Mouse (Mus musculus): ENCODE results near the gene Ear1. TPM values are rescaled to one million over a fixed set of nuclear protein-coding genes. Genes with fewer than 3 reads are reported as not detected.
"Not testable (repeated sequence)": the region's sequence is repeated elsewhere in the genome, so short reads cannot be mapped to it uniquely, and the experiment has no call there.

The Ear1 gene
- polyA plus RNA-seq, 2 experiments, result 3.2 to 18.7 TPM

DNA sequence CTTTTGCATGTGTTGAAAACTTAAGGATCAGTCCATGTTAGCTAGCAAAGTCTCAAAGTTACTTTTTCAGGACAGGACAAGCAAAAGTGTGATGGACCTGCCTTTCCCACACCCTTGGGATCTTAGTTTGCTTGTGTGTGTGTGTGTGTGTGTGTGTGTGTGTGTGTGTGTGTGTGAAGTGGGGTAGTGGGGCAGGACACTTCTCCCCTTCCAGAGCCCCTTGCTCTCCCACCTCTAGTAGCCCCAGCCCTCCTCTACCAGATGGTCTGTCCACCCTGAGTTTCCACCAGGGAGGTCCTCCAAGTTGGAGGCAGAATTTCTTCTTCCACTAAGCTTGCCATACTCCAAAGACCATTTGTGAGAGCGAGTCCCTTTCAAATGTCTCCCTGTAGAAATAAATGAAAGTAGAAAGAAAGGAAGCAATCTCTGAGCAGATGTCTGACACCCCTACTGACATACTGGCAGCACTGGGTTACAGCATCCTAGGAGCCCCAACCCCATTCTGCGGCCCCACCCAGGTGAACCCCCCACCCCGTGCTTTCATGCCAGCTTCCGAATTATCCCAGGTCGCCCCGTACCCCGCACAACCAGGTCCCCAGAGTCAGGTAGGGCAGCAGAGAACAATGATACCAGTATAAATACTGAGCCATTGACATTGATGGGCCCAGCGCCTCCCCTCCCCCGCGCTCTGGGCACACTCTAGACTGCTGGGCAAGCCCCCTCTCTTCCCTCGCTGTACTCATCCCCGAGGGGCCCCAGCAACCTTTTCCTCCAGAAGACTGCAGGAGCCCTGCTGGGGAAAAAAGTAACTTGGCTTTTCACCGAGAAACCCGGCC lies 79.0 kb downstream of the Ear1 start:
- H3K4me1 ChIP-seq (replicated peaks; ENCODE audit: control insufficient read depth in 2 of 2, insufficient read depth in 2 of 2, low read length in 1 of 2), result no peaks in the 10 kb centered on the region
- H3K9ac ChIP-seq (replicated peaks), result no peak overlapping the region
- no peaks in the 10 kb centered on the region for H3K9me3 ChIP-seq (ENCODE audit: control insufficient read depth, low read length)
- 23% methylated on average over 14 of the region's 14 CpGs for WGBS (ENCODE audit: insufficient replicate concordance)
- DNase-seq (ENCODE audit: low read depth in 3 of 3, low spot score in 3 of 3) (no peak), ATAC-seq (ENCODE audit: insufficient read depth) (no peak)
- no peak overlapping the region for H3K27ac ChIP-seq
- H3K4me3 ChIP-seq (ENCODE audit: insufficient read depth in 1 of 2, low read depth in 2 of 2, low read length in 2 of 2), result no peak overlapping the region
- TF ChIP-seq EP300 (IDR thresholded peaks at IDR 0.05; ENCODE audit: low read depth) (no peak), CTCF (IDR thresholded peaks at IDR 0.05; ENCODE audit: low read depth) (no peak)
- H3K4me2 ChIP-seq (ENCODE audit: low read depth), result no peak overlapping the region
- H3K27me3 ChIP-seq (ENCODE audit: control insufficient read depth, insufficient read depth, low read length), result no peaks in the 10 kb centered on the region
- H3K36me3 ChIP-seq (replicated peaks; ENCODE audit: control insufficient read depth, insufficient read depth, low read depth), result no peaks in the 10 kb centered on the region

DNA sequence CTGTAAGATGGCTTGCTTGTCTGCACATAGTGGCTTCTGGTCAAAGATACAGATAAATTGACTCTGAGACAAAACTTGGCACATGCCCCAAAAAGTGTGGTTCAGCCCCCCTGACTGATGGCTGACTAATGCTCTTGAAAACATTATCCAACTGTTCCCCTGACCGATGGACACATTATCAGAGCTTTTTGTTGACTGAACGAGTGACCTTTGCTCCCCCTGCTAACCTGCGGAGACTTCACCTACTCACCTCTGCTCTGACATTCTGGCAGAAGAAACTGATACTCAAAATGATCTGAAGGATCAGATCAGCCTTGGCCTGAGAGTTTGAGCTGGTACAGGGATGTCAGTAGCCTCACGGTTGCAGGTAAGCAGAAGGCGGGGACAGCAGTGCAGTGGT lies 81.5 kb downstream of the Ear1 start:
- ATAC-seq (ENCODE audit: insufficient read depth); H3K4me2 ChIP-seq (ENCODE audit: low read depth); DNase-seq (ENCODE audit: low read depth in 3 of 3, low spot score in 3 of 3); H3K4me1 ChIP-seq (replicated peaks; ENCODE audit: control insufficient read depth in 2 of 2, insufficient read depth in 2 of 2, low read length in 1 of 2); H3K4me3 ChIP-seq (ENCODE audit: insufficient read depth in 1 of 2, low read depth in 2 of 2, low read length in 2 of 2); H3K27me3 ChIP-seq (ENCODE audit: control insufficient read depth, insufficient read depth, low read length); H3K9ac ChIP-seq (replicated peaks); H3K27ac ChIP-seq; H3K9me3 ChIP-seq (ENCODE audit: control insufficient read depth, low read length); H3K36me3 ChIP-seq (replicated peaks; ENCODE audit: control insufficient read depth, insufficient read depth, low read depth): not testable (repeated sequence)
- 60% methylated on average over 5 of the region's 5 CpGs for WGBS (ENCODE audit: insufficient replicate concordance)

DNA sequence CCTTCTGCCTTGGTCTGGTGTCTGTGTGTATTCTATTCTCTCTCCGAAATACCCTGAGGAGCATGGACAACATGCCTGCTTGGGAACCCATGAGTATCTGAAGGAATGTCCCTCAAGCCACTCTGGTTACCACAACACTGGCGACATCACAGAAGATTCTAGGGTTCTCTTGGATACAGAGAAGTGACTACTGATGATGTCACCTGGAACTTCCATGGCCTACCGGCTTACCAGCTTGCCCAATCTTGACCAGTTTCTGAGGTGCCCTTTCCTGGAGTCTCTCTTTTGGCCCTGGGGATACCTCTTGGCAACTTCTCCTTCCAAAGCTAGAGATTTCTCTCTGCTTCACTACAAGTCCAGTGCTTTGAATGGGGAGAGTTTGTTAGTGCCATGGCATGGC lies 90.7 kb downstream of the Ear1 start, which contains the start of gene Gm8180:
Gene Gm8180, minus strand, starts transcription at position 101 of the 400 bp plus-strand sequence.
- WGBS (ENCODE audit: insufficient replicate concordance), result 55% methylated on average over 3 of the region's 3 CpGs
- not testable (repeated sequence) for H3K4me3 ChIP-seq (ENCODE audit: insufficient read depth in 1 of 2, low read depth in 2 of 2, low read length in 2 of 2); H3K27ac ChIP-seq; H3K9me3 ChIP-seq (ENCODE audit: control insufficient read depth, low read length); H3K4me2 ChIP-seq (ENCODE audit: low read depth); ATAC-seq (ENCODE audit: insufficient read depth); H3K27me3 ChIP-seq (ENCODE audit: control insufficient read depth, insufficient read depth, low read length); DNase-seq (ENCODE audit: low read depth in 3 of 3, low spot score in 3 of 3); H3K36me3 ChIP-seq (replicated peaks; ENCODE audit: control insufficient read depth, insufficient read depth, low read depth); H3K4me1 ChIP-seq (replicated peaks; ENCODE audit: control insufficient read depth in 2 of 2, insufficient read depth in 2 of 2, low read length in 1 of 2); H3K9ac ChIP-seq (replicated peaks)

Other genes with a start within 250 kb of the Ear1 start
- not detected in 2 replicates for gene Gm8165, start 198.3 kb downstream of the Ear1 start, polyA plus RNA-seq (2012; rRNA removed)
- not detected in 2 replicates for gene Gm8165, start 198.3 kb downstream of the Ear1 start, polyA plus RNA-seq (2014; fragmentation: Nextera tagmentation; extraction: Ambion mirVana)
- gene Gm7324, start 177.7 kb downstream of the Ear1 start, polyA plus RNA-seq (2012; rRNA removed), result 0.25 and 0.34 TPM in 2 replicates
- 0.58 and 0.70 TPM in 2 replicates for gene Gm7324, start 177.7 kb downstream of the Ear1 start, polyA plus RNA-seq (2014; fragmentation: Nextera tagmentation; extraction: Ambion mirVana)
- not detected in 2 replicates for gene Gm16506, start 148.0 kb downstream of the Ear1 start, polyA plus RNA-seq (2012; rRNA removed)
- gene Gm16506, start 148.0 kb downstream of the Ear1 start, polyA plus RNA-seq (2014; fragmentation: Nextera tagmentation; extraction: Ambion mirVana), result not detected in 2 replicates
- not detected in 2 replicates for gene Gm6526, start 127.7 kb downstream of the Ear1 start, polyA plus RNA-seq (2012; rRNA removed)
- not detected in 2 replicates for gene Gm6526, start 127.7 kb downstream of the Ear1 start, polyA plus RNA-seq (2014; fragmentation: Nextera tagmentation; extraction: Ambion mirVana)
- gene Gm8180, start 90.8 kb downstream of the Ear1 start, polyA plus RNA-seq (2012; rRNA removed), result not detected in 2 replicates
- not detected in 2 replicates for gene Gm8180, start 90.8 kb downstream of the Ear1 start, polyA plus RNA-seq (2014; fragmentation: Nextera tagmentation; extraction: Ambion mirVana)
- gene Ear10, start 48.0 kb upstream of the Ear1 start, polyA plus RNA-seq (2012; rRNA removed), result not detected in 2 replicates
- gene Ear10, start 48.0 kb upstream of the Ear1 start, polyA plus RNA-seq (2014; fragmentation: Nextera tagmentation; extraction: Ambion mirVana), result not detected in 2 replicates
- 7.5 and 11.1 TPM in 2 replicates for gene Gm8113, start 49.9 kb upstream of the Ear1 start, polyA plus RNA-seq (2012; rRNA removed)
- gene Gm8113, start 49.9 kb upstream of the Ear1 start, polyA plus RNA-seq (2014; fragmentation: Nextera tagmentation; extraction: Ambion mirVana), result 7.4 and 8.6 TPM in 2 replicates
- gene Ang5, start 81.6 kb upstream of the Ear1 start, polyA plus RNA-seq (2012; rRNA removed), result not detected in 2 replicates
- gene Ang5, start 81.6 kb upstream of the Ear1 start, polyA plus RNA-seq (2014; fragmentation: Nextera tagmentation; extraction: Ambion mirVana), result not detected in 2 replicates
- 0.15 TPM in 1 of 2 replicates, not detected in the other for gene Ang6, start 126.8 kb upstream of the Ear1 start, polyA plus RNA-seq (2012; rRNA removed)
- not detected in 2 replicates for gene Ang6, start 126.8 kb upstream of the Ear1 start, polyA plus RNA-seq (2014; fragmentation: Nextera tagmentation; extraction: Ambion mirVana)
- 18.7 and 25.9 TPM in 2 replicates for gene Ear2, start 227.1 kb upstream of the Ear1 start, polyA plus RNA-seq (2012; rRNA removed)
- 7.5 and 8.8 TPM in 2 replicates for gene Ear2, start 227.1 kb upstream of the Ear1 start, polyA plus RNA-seq (2014; fragmentation: Nextera tagmentation; extraction: Ambion mirVana)
- not detected in 2 replicates for gene Gm3327, start 248.3 kb upstream of the Ear1 start, polyA plus RNA-seq (2012; rRNA removed)
- gene Gm3327, start 248.3 kb upstream of the Ear1 start, polyA plus RNA-seq (2014; fragmentation: Nextera tagmentation; extraction: Ambion mirVana), result not detected in 2 replicates

Data from liver, embryonic 14.5 days (tissue).